Mouse (Mus musculus) liver, postnatal 0 days (tissue): ENCODE data around the gene Asb8.

Source experiments
- CTCF ChIP-seq: sonication (generic); IDR thresholded peaks from 2 replicates; pipeline ENCODE4 v1.5.1; 2016; ENCODE audit warnings: antibody characterized with exemption, low read depth
- EP300 ChIP-seq: IDR thresholded peaks from 2 replicates; pipeline ENCODE4 v1.6.1; 2016; ENCODE audit warnings: antibody characterized with exemption, low read depth, mild to moderate bottlenecking

GRCm38 (mm10) chr15:98181856-98182570, 16.6 kb upstream of the Asb8 start:
- TF ChIP-seq EP300 (no peak), CTCF (no peak)
